Mouse (Mus musculus) ES-CJ7 (cell line): ENCODE data around the gene Neurl1b.

Experiments used
- DNase-seq: peaks from one replicate; pipeline ENCODE4 v3.0.0; 2011; ENCODE audit warnings: low read depth, low spot score

Neurl1b gene

GRCm38 (mm10) chr17:26490910-26491309 is 76.3 kb downstream of the Neurl1b start:
- no peak for DNase-seq

GRCm38 (mm10) chr17:26492246-26492645 is 77.6 kb downstream of the Neurl1b start:
- no peak for DNase-seq

GRCm38 (mm10) chr17:26494642-26495468 is 80.2 kb downstream of the Neurl1b start:
- peak; percentile 74 for DNase-seq
